Mouse (Mus musculus) mouse embryonic stem cell (cell line): ENCODE data around the gene Tnxb.
"Not testable (repeated sequence)": the region's sequence is repeated elsewhere in the genome, so short reads cannot be mapped to it uniquely, and the experiment has no call there.

Source experiments
- in situ Hi-C, 2 experiments: fragments of 300-500 bp; cut with MboI; formaldehyde crosslinking; loops; 1 replicate in 1 of 2; 3 replicates in 1 of 2; pipeline ENCODE4 v1.14.3; 2019 to 2020; ENCODE audit warnings: low sequenced_read_pairs in 2 of 2, low pct_unique_long_range_greater_than_20kb in 1 of 2, mixed read lengths in 1 of 2; ENCODE audit not compliant: unreplicated experiment in 1 of 2

The Tnxb gene

DNA sequence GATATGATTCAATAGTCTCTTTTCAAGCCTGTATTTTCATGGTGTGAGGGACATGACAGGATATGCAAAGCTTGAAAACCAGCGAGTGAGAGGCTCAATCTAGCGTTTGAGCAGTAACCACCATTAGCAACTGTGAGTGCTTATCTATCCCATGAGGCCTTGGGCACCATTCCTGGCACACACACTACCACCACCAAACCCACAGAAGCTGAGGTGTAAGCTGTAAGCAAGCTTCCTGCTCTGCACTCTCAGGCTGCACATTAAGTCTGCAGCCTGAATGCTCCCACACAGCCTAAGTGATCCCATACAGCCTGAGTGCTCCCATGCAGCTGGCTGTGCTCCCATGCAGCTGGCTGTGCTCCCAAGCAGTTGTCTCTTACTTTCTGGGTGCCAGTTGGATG is 30.3 kb downstream of the Tnxb start:
- in situ Hi-C loops = loop anchor here in 1 of 2 experiments (25.0 kb wide), 1 partner anchor 237 kb away; the partner anchor contains the start of gene Neu1

- in situ Hi-C loops = loop anchor here in 1 of 2 experiments (25.0 kb wide), 1 partner anchor 231 kb away; the partner anchor contains the start of gene Neu1
Observed at GRCm38 (mm10) chr17:34706476-34706875, 36.1 kb downstream of the Tnxb start.

GRCm38 (mm10) chr17:34712951-34713350 is 42.6 kb downstream of the Tnxb start:
- in situ Hi-C loops = loop anchor here in 1 of 2 experiments (25.0 kb wide), 1 partner anchor 224 kb away; the partner anchor contains the start of gene Neu1

DNA sequence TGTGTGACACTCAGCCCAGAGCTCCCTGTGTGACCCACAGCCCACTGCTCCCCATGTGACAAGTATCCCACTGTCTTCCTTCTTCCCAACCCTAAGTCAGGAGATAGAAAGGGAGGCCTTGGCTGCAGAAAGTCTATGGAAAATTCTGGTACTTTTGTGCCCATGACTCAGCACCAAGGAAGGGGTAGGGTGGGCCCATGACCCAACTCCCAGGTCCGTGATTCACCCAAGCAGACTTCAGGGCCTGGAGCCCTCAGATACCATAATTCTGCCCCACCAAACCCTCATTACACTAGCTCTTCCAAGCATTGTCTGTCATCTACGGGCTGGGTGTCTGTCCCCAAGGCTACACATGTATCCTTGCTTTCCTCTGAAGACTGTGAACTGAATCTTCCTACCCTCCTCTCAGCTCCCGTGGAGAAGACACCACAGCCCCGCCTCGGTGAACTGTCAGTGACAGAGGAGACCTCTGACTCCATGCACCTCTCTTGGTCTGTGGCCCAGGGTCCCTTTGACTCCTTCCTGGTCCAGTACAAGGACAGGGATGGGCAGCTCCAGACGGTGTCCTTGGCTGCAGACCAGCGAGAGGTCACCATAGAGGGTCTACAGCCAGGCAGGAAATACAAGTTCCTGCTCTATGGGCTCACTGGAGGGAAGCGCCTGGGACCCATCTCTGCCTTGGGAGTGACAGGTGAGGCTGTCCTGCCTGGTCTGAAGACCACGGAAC is 44.0 kb downstream of the Tnxb start:
- in situ Hi-C loops = loop anchor here in 1 of 2 experiments (25.0 kb wide), 1 partner anchor 223 kb away; the partner anchor contains the start of gene Neu1

DNA sequence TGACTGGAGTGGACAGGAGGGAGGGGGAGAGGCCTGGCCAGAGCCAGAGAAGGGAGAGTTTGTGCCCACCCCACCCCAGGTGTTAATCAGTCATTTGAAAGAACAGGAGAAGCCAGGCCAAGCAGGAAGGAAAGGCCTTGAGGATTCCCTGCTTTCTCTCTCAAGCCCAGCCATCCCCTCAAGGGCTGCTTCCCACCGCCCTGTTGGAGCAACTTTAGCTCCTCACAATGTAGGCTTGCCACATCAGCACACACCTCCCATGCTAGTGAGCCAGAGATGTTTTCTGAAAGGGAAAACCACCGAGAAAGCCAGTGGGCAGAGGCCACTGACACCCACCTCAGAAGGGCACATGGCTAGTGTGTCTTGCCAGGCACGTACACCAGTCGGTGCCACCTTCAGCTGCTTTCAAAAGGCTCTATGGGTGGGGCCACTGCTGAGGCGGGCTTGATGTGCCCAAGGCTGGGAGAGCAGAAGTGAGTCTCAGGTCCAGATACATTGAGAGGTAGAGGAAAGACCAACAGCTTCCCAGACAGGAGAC is 44.6 kb downstream of the Tnxb start:
- in situ Hi-C loops = loop anchor here in 1 of 2 experiments (25.0 kb wide), 1 partner anchor 222 kb away; the partner anchor contains the start of gene Neu1

GRCm38 (mm10) chr17:34715451-34715850 is 45.1 kb downstream of the Tnxb start:
- in situ Hi-C loops = loop anchor here in 1 of 2 experiments (25.0 kb wide), 1 partner anchor 222 kb away; the partner anchor contains the start of gene Neu1

GRCm38 (mm10) chr17:34716247-34716646 is 45.9 kb downstream of the Tnxb start:
- in situ Hi-C loops = loop anchor here in 1 of 2 experiments (25.0 kb wide), 1 partner anchor 221 kb away; the partner anchor contains the start of gene Neu1

- in situ Hi-C loops = loop anchor here in 1 of 2 experiments (25.0 kb wide), 1 partner anchor 220 kb away; the partner anchor contains the start of gene Neu1
Observed at GRCm38 (mm10) chr17:34717401-34717800, 47.1 kb downstream of the Tnxb start.

DNA sequence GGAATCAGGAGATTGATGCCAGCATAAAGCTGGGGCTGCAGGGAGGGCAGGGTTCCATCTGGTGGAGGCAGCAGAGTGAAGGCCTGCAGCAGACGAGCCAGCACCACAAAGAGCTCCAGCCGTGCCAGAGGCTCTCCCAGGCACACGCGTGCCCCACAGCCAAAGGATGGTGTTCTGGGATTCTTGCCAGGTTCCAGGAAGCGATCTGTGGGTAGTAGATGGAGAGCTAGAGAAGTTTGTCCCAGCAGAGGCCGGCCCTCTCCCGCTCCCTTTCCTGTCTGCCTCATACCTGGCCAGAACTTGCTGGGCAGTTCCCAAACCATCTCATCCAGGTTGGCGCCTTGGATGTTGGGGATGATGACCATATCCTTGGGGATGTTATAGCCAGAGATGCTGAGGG is 49.6 kb downstream of the Tnxb start:
- in situ Hi-C loops = loop anchor here in 1 of 2 experiments (25.0 kb wide), 1 partner anchor 217 kb away; the partner anchor contains the start of gene Neu1

DNA sequence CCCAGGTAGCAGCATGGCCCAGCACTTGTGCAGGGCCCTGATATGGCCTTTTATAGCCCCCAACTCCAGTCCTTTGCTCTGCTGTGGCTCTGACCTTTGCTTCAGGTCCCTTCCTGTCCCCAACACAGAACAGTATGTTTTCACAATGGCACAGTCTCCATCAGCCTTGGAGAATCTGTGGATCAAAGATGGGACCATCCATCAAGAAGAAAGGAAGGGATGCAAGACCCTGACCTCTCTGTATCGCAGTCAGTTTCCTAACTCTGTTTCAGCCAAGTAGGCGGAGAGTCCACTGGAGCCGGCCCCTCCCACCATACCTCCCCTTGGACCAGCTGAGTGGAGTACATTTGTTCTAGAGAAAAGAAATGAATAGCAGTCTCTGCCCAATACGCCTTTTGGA is 51.9 kb downstream of the Tnxb start:
- in situ Hi-C loops = loop anchor here in 1 of 2 experiments (25.0 kb wide), 1 partner anchor 215 kb away; the partner anchor contains the start of gene Neu1

GRCm38 (mm10) chr17:34723066-34723465 is 52.7 kb downstream of the Tnxb start:
- in situ Hi-C loops = loop anchor here in 1 of 2 experiments (25.0 kb wide), 1 partner anchor 214 kb away; the partner anchor contains the start of gene Neu1

DNA sequence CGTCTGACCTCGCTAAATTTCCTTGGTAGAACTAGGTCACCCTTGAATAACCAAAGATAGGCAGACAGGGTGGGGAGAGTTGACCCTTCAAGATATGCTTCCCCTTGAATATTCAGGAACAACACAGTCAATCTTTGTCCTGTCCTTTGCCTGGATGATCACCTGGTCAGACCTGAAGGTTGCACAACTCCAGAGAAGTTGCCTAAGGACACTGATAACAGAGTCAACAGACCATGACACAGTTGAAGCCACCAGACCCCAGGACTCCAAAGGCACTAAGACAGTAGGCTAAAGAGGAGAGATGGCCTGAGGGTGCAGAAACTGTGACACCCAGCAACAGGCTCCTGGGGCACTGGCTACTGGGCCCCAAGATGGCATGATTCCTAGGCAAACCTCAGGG is 57.6 kb downstream of the Tnxb start:
- in situ Hi-C loops = no loop called here

GRCm38 (mm10) chr17:34729155-34729554 is 58.8 kb downstream of the Tnxb start:
- in situ Hi-C loops = not testable (repeated sequence)

GRCm38 (mm10) chr17:34729779-34730553 is 59.6 kb downstream of the Tnxb start:
- in situ Hi-C loops = not testable (repeated sequence)

DNA sequence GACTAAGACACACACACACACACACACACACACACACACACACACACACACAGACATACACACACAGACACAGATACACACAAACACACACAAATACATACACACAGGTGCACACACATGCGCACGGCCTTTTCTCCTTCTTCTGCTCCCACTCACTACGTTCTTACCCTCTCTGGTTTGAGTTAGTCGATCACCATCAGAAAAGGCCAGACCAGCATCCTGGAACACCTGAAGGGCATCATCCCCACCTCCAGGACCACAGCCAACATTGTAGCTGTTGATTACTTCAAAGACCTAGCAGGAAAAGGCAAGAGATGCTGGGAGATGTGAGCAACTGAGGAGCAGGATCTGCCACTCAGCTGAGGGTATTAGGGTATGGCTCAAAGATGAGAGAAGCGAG is 67.1 kb downstream of the Tnxb start:
- in situ Hi-C loops = not testable (repeated sequence)

- in situ Hi-C loops = not testable (repeated sequence)
Observed at GRCm38 (mm10) chr17:34739708-34740107, 69.4 kb downstream of the Tnxb start.

GRCm38 (mm10) chr17:34740280-34740679 is 69.9 kb downstream of the Tnxb start:
- in situ Hi-C loops = no loop called here

DNA sequence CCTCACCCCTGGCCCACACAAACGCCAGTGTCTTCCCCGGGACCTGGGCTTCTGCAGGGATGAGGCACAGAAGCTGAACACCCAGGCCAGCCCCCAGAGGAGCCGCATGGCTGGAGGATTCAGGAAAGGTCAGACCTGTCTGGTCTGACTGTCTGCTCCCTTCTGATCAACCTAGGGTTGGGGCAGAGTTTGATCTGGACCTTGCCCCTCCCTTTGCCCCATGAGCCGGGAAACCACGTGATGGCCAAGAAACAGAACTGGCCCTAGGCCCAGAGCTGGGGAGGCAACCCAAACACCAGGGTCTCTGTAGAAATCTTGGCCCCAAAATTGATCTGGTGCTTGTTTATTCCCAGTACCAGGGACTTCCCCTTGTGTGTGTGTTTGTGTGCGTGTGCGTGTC is 73.4 kb downstream of the Tnxb start, which contains the start of gene C4b:
C4b (minus strand) TSS at position 164 of the 400 bp plus-strand sequence.
- in situ Hi-C loops = no loop called here
